Mouse (Mus musculus): ENCODE results near the gene 1700020N01Rik. TPM values are rescaled to one million over a fixed set of nuclear protein-coding genes. Genes with fewer than 3 reads are reported as not detected.

Gene 1700020N01Rik
- total and polyA plus RNA-seq, 2 experiments from 2014 or later: not detected

DNA sequence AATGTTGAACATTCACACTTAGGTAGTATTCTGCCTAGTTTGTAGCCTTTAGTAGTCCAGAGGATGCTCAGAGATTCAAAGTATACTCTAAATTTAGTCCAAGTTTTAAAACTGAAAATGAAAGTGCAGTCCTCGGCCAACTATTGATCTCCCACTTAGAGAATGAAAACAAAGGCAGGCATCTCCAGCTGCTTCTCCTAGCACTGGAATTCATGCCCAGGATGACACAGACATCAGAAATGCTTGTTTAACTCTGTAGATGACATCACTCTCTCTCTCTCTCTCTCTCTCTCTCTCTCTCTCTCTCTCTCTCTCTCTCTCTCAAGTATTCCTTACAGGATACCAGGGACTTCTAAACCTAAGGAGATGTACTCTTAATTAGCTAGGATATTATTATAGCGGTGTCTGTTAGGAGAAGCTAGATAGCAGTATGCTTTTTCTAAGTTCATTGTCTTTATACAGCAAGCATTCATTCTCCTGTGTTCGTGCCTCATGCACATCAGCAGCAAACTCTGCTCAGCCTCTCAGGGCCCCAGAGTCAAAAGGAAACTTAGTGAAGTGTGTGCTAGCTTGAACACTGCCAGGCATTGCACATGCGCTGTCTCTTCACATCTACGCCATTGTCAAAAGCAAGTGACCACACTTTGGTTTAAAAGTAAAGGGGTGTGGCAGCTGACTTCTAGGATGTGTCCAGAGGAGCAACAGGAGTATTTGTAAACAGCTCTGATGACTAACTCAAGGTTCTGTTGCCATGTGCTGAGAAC, 26.0 kb downstream of the 1700020N01Rik start:
- H3K36me3 ChIP-seq (ENCODE audit: insufficient read depth): no peaks in the 10 kb centered on the region
- no peaks in the 10 kb centered on the region for H3K9me3 ChIP-seq (ENCODE audit: low read length)
- no peaks in the 10 kb centered on the region for H3K4me1 ChIP-seq (ENCODE audit: insufficient read depth)
- no peak overlapping the region for H3K27ac ChIP-seq (ENCODE audit: low read depth, low read length)
- ATAC-seq (no peak), DNase-seq (no peak)
- WGBS: 74% methylated on average over 5 of the region's 5 CpGs
- no peak overlapping the region for H3K9ac ChIP-seq
- no peak for TF ChIP-seq CTCF (IDR thresholded peaks at IDR 0.05; ENCODE audit: low read depth)
- H3K27me3 ChIP-seq (ENCODE audit: insufficient read depth, low read length): no peaks in the 10 kb centered on the region
- H3K4me2 ChIP-seq (ENCODE audit: low read depth): no peak overlapping the region
- no peak overlapping the region for H3K4me3 ChIP-seq (ENCODE audit: low read depth, low read length)

DNA sequence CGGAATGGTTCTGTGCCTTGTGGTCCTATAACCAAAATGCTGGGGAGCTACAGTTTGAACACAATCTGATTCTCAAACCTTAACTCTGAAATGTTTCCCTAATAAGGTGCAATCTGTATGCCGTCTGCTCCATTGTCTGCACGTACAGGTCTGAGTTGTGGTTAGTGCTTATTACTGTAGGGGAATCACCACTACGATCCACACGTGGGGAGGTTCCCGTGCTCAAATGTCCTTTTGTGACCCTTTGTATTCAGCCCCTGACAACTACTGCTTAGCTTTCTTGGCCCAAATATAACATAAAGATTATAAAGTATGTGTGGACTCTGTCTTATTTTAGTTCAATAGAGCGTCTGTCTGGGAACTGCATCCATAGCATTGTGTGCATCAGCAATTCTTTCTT, 29.1 kb downstream of the 1700020N01Rik start:
- WGBS: 69% methylated on average over 7 of the region's 7 CpGs
- no peak for TF ChIP-seq CTCF (IDR thresholded peaks at IDR 0.05; ENCODE audit: low read depth)
- no peak overlapping the region for H3K4me3 ChIP-seq (ENCODE audit: low read depth, low read length)
- H3K4me2 ChIP-seq (ENCODE audit: low read depth): no peak overlapping the region
- no peaks in the 10 kb centered on the region for H3K36me3 ChIP-seq (ENCODE audit: insufficient read depth)
- no peaks in the 10 kb centered on the region for H3K9me3 ChIP-seq (ENCODE audit: low read length)
- H3K9ac ChIP-seq: no peak overlapping the region
- DNase-seq: no peak
- no peaks in the 10 kb centered on the region for H3K27me3 ChIP-seq (ENCODE audit: insufficient read depth, low read length)
- ATAC-seq: no peak
- H3K4me1 ChIP-seq (ENCODE audit: insufficient read depth): no peaks in the 10 kb centered on the region
- H3K27ac ChIP-seq (ENCODE audit: low read depth, low read length): no peak overlapping the region

DNA sequence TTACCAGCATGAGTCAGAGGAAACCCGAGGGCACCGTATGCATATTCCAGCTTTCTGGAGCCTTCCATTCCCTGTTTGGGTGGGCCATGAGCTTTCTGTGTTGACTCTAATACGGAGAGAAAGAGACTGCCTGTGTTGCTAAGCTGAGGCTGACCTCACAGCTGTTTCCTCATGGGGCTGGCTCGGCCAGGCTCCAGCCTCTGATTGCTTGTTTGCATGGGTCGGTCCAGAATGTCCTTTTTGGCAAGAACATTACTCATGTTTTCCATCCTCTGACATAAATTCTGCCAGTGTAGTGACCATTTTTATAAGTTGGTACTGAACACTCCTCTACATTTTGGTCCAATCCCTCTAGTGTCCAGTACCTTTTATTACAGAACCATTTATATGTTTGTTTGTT, 35.6 kb downstream of the 1700020N01Rik start:
- ATAC-seq (no peak), DNase-seq (no peak)
- Histone ChIP-seq H3K36me3 (ENCODE audit: insufficient read depth) (no peaks in the 10 kb centered on the region), H3K27ac (ENCODE audit: low read depth, low read length) (no peak overlapping the region), H3K4me2 (ENCODE audit: low read depth) (no peak overlapping the region), H3K9me3 (ENCODE audit: low read length) (no peaks in the 10 kb centered on the region), H3K4me3 (ENCODE audit: low read depth, low read length) (no peak overlapping the region), H3K4me1 (ENCODE audit: insufficient read depth) (no peaks in the 10 kb centered on the region), H3K9ac (no peak overlapping the region), H3K27me3 (ENCODE audit: insufficient read depth, low read length) (no peaks in the 10 kb centered on the region)
- TF ChIP-seq CTCF (IDR thresholded peaks at IDR 0.05; ENCODE audit: low read depth): no peak
- WGBS: 86% methylated on average over 5 of the region's 5 CpGs

DNA sequence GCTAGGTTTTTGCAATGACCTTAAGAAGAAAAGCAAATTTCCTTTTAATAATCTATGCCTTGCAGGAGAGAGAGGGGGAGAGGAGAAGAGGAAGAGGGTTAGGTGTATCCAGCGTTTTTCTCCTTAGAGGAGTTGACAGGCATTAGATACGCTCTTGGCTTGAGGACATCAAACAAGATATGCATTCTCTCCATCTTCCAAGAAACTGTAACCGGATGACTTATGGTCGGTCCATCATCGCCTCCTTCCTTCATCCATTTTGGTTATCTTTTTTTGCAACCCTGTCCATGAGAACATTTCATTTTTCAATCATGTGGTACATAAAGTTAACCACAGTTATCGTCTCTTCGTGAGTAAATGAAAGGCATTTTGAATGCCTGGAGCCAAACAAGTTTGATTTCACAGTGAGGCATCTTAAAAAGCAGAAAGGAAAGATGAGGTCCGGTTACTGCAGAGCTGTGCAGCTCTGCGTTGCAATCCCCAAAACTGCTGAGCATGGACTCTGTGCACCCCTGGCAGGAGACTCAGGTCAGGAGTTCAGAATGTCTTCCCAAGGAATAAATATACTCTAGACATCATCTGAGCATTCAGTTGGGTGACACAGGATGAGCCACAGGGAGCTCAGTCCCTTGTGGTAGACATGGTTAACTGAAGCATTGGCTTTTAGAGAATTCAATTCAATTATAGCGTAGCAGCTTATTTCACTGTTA, 36.2 kb downstream of the 1700020N01Rik start:
- no peak for ATAC-seq
- no peak for DNase-seq
- Histone ChIP-seq H3K4me2 (ENCODE audit: low read depth) (no peak overlapping the region), H3K27me3 (ENCODE audit: insufficient read depth, low read length) (no peaks in the 10 kb centered on the region), H3K27ac (ENCODE audit: low read depth, low read length) (no peak overlapping the region), H3K36me3 (ENCODE audit: insufficient read depth) (no peaks in the 10 kb centered on the region), H3K9ac (no peak overlapping the region), H3K4me3 (ENCODE audit: low read depth, low read length) (no peak overlapping the region), H3K9me3 (ENCODE audit: low read length) (no peaks in the 10 kb centered on the region), H3K4me1 (ENCODE audit: insufficient read depth) (no peaks in the 10 kb centered on the region)
- WGBS: 92% methylated on average over 10 of the region's 10 CpGs
- no peak for TF ChIP-seq CTCF (IDR thresholded peaks at IDR 0.05; ENCODE audit: low read depth)

DNA sequence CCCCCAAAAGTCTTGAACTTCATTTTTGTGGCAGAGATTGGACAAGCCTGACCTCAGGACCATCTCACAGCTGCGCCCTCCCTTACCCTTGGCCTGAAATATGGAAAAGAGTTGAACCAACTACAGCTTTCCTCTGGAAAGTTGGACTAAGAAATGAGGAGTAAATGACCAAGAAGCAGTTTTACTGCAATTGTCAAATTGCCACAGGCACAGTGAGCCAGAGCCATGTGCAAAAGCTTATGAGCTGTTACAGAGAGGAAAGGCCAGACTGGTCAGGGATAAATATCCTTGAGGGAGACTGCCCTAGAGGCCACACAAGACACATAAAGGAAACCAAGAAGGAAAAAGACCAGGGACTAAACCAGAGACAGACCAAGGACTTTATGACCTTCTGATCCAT, 38.5 kb downstream of the 1700020N01Rik start:
- Histone ChIP-seq H3K9ac (no peak overlapping the region), H3K27ac (ENCODE audit: low read depth, low read length) (no peak overlapping the region), H3K9me3 (ENCODE audit: low read length) (no peaks in the 10 kb centered on the region), H3K4me3 (ENCODE audit: low read depth, low read length) (no peak overlapping the region), H3K4me2 (ENCODE audit: low read depth) (no peak overlapping the region), H3K4me1 (ENCODE audit: insufficient read depth) (no peaks in the 10 kb centered on the region), H3K36me3 (ENCODE audit: insufficient read depth) (no peaks in the 10 kb centered on the region), H3K27me3 (ENCODE audit: insufficient read depth, low read length) (no peaks in the 10 kb centered on the region)
- no peak for TF ChIP-seq CTCF (IDR thresholded peaks at IDR 0.05; ENCODE audit: low read depth)
- ATAC-seq (no peak), DNase-seq (no peak)
- 85% methylated on average over 1 of the region's 1 CpGs for WGBS

DNA sequence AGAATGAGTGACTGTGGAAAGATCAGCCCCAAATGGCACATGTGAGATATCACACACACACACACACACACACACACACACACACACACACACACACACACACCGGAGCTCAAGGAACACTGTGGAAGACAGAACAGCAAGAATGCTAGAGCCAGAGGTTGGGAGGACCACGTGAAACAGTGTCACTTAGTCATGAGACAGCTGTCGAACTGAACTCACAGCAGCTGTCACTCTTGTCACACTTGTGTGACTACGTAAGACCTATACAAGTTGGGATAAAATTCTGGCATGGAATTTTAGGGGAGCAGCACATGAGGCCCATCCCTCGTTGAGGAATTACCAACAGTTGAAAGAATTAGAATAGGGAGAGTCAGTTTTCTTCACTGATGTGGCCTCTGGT, 39.7 kb downstream of the 1700020N01Rik start:
- ATAC-seq: no peak
- WGBS: 67% methylated on average over 5 of the region's 5 CpGs

DNA sequence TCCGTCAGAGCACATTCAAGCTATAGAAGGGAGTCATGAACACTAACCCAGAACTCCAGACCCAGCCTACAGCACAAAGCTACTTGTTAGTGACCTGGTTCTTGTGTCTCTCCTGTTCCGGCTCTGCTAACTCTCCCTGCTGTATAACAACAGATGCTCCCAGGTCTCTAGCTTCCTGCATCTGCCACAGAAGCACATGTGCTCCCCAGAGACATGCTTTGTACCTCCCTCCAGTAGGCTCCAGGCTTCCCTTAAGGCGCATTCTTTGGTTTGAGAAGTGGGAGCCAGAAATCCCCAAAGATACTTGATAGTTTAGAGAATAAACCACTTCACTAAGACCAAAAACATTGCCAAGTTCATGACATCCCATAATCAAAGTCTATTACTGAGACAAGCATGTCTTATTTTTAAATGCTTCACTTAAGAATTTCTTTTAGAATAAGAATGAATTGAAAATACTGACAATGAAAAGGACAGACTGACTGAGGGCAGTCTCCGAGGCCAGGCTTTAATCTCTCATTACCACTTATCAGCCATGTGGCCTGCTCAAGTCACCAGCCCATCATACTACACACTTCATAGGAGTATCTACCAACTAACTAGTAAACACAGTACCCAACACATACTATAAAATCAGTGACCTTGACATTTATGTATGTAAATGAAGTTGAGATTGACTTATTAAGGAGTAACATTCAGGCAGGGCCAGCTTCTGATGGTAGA, 43.2 kb downstream of the 1700020N01Rik start:
- no peak for TF ChIP-seq CTCF (IDR thresholded peaks at IDR 0.05; ENCODE audit: low read depth)
- Histone ChIP-seq H3K4me1 (ENCODE audit: insufficient read depth) (no peaks in the 10 kb centered on the region), H3K9me3 (ENCODE audit: low read length) (no peaks in the 10 kb centered on the region), H3K27ac (ENCODE audit: low read depth, low read length) (no peak overlapping the region), H3K27me3 (ENCODE audit: insufficient read depth, low read length) (no peaks in the 10 kb centered on the region), H3K4me3 (ENCODE audit: low read depth, low read length) (no peak overlapping the region), H3K36me3 (ENCODE audit: insufficient read depth) (no peaks in the 10 kb centered on the region), H3K9ac (no peak overlapping the region), H3K4me2 (ENCODE audit: low read depth) (no peak overlapping the region)
- DNase-seq: no peak
- 81% methylated on average over 4 of the region's 4 CpGs for WGBS
- ATAC-seq: no peak

More for the DNA sequence above, 39.7 kb downstream of the 1700020N01Rik start:
- no peak overlapping the region for H3K27ac ChIP-seq (ENCODE audit: low read depth, low read length)
- H3K4me3 ChIP-seq (ENCODE audit: low read depth, low read length): no peak overlapping the region
- H3K36me3 ChIP-seq (ENCODE audit: insufficient read depth): no peaks in the 10 kb centered on the region
- no peaks in the 10 kb centered on the region for H3K4me1 ChIP-seq (ENCODE audit: insufficient read depth)
- DNase-seq: no peak
- H3K9me3 ChIP-seq (ENCODE audit: low read length): no peaks in the 10 kb centered on the region
- H3K27me3 ChIP-seq (ENCODE audit: insufficient read depth, low read length): no peaks in the 10 kb centered on the region
- TF ChIP-seq CTCF (IDR thresholded peaks at IDR 0.05; ENCODE audit: low read depth): no peak
- H3K9ac ChIP-seq: no peak overlapping the region
- H3K4me2 ChIP-seq (ENCODE audit: low read depth): no peak overlapping the region
